Mouse (Mus musculus): ENCODE measurements at regions not wholly inside any gene's neighbourhood (a gene's known extent, or its start where the extent isn't known, plus 50 kb on each side); places are given as distances from the start of the nearest gene placed in this dataset.
A peak's percentile ranks its signal among the peaks of the same experiment; 100 is the strongest.

- no peaks in the 10 kb centered on the region for H3K36me3 ChIP-seq
- H3K4me1 ChIP-seq (replicated peaks): 0 out of 2 replicates have a peak, but pooled peaks cover 2% of the 10 kb centered on the region
- no peak overlapping the region for H3K4me2 ChIP-seq (replicated peaks)
- no peak overlapping the region for H3K9ac ChIP-seq (replicated peaks)
- H3K4me3 ChIP-seq (replicated peaks): no peak overlapping the region
- no peaks in the 10 kb centered on the region for H3K9me3 ChIP-seq
- WGBS: 12% methylated on average over 3 of the region's 3 CpGs
- no peak overlapping the region for H3K27ac ChIP-seq
- no peak for ATAC-seq
- H3K27me3 ChIP-seq: no peaks in the 10 kb centered on the region
These were observed 134.3 kb downstream of the Moxd1 start for GRCm38 (mm10) chr10:24357636-24358035.

- no peak overlapping the region for H3K4me3 ChIP-seq (replicated peaks)
- H3K36me3 ChIP-seq: no peaks in the 10 kb centered on the region
- ATAC-seq: no peak
- H3K9me3 ChIP-seq: no peaks in the 10 kb centered on the region
- H3K4me1 ChIP-seq (replicated peaks): 0 out of 2 replicates have a peak, but pooled peaks cover 2% of the 10 kb centered on the region
- H3K9ac ChIP-seq (replicated peaks): no peak overlapping the region
- H3K27me3 ChIP-seq: no peaks in the 10 kb centered on the region
- no peak overlapping the region for H3K27ac ChIP-seq
- no peak overlapping the region for H3K4me2 ChIP-seq (replicated peaks)
- 90% methylated on average over 3 of the region's 3 CpGs for WGBS
These were observed 138.1 kb downstream of the Moxd1 start for GRCm38 (mm10) chr10:24361424-24361823.

- Histone ChIP-seq H3K4me2 (replicated peaks) (no peak overlapping the region), H3K9me3 (no peaks in the 10 kb centered on the region), H3K27me3 (no peaks in the 10 kb centered on the region), H3K4me1 (replicated peaks) (no peaks in the 10 kb centered on the region), H3K9ac (replicated peaks) (no peak overlapping the region), H3K36me3 (no peaks in the 10 kb centered on the region), H3K27ac (no peak overlapping the region), H3K4me3 (replicated peaks) (no peak overlapping the region)
- no peak for ATAC-seq
- 85% methylated on average over 5 of the region's 5 CpGs for WGBS
These were observed 142.1 kb downstream of the Moxd1 start for GRCm38 (mm10) chr10:24365369-24365768.

GRCm38 (mm10) chr10:24367010-24367409 lies 143.7 kb downstream of the Moxd1 start:
- WGBS: 78% methylated on average over 5 of the region's 5 CpGs
- no peak overlapping the region for H3K27ac ChIP-seq
- ATAC-seq: no peak
- no peaks in the 10 kb centered on the region for H3K4me1 ChIP-seq (replicated peaks)
- H3K4me2 ChIP-seq (replicated peaks): no peak overlapping the region
- H3K36me3 ChIP-seq: no peaks in the 10 kb centered on the region
- no peak overlapping the region for H3K9ac ChIP-seq (replicated peaks)
- no peak overlapping the region for H3K4me3 ChIP-seq (replicated peaks)
- H3K9me3 ChIP-seq: no peaks in the 10 kb centered on the region
- H3K27me3 ChIP-seq: no peaks in the 10 kb centered on the region

- H3K27ac ChIP-seq: no peak overlapping the region
- no peaks in the 10 kb centered on the region for H3K36me3 ChIP-seq
- no peaks in the 10 kb centered on the region for H3K9me3 ChIP-seq
- H3K27me3 ChIP-seq: no peaks in the 10 kb centered on the region
- no peak overlapping the region for H3K4me3 ChIP-seq (replicated peaks)
- H3K4me1 ChIP-seq (replicated peaks): no peaks in the 10 kb centered on the region
- H3K9ac ChIP-seq (replicated peaks): no peak overlapping the region
- no peak for ATAC-seq
- 84% methylated on average over 6 of the region's 6 CpGs for WGBS
- H3K4me2 ChIP-seq (replicated peaks): no peak overlapping the region
These were observed 150.6 kb downstream of the Moxd1 start for GRCm38 (mm10) chr10:24373957-24374356.

- Histone ChIP-seq H3K4me3 (replicated peaks) (no peak overlapping the region), H3K4me1 (replicated peaks) (no peaks in the 10 kb centered on the region), H3K9me3 (no peaks in the 10 kb centered on the region), H3K4me2 (replicated peaks) (no peak overlapping the region), H3K36me3 (no peaks in the 10 kb centered on the region), H3K27me3 (no peaks in the 10 kb centered on the region), H3K27ac (no peak overlapping the region), H3K9ac (replicated peaks) (no peak overlapping the region)
- no peak for ATAC-seq
- 88% methylated on average over 5 of the region's 5 CpGs for WGBS
These were observed 156.0 kb downstream of the Moxd1 start for GRCm38 (mm10) chr10:24379291-24379690.

GRCm38 (mm10) chr10:24380478-24381273 lies 157.4 kb downstream of the Moxd1 start:
- H3K36me3 ChIP-seq: no peaks in the 10 kb centered on the region
- H3K27ac ChIP-seq: no peak overlapping the region
- no peak overlapping the region for H3K4me3 ChIP-seq (replicated peaks)
- H3K9ac ChIP-seq (replicated peaks): no peak overlapping the region
- ATAC-seq: no peak
- no peaks in the 10 kb centered on the region for H3K27me3 ChIP-seq
- 91% methylated on average over 4 of the region's 4 CpGs for WGBS
- no peaks in the 10 kb centered on the region for H3K9me3 ChIP-seq
- H3K4me2 ChIP-seq (replicated peaks): no peak overlapping the region
- no peaks in the 10 kb centered on the region for H3K4me1 ChIP-seq (replicated peaks)

- 0 out of 2 replicates have a peak, but pooled peaks have one; percentile 50 for ATAC-seq
- H3K4me1 ChIP-seq (replicated peaks): no peaks in the 10 kb centered on the region
- 21% methylated on average over 4 of the region's 4 CpGs for WGBS
- no peak overlapping the region for H3K4me3 ChIP-seq (replicated peaks)
- no peaks in the 10 kb centered on the region for H3K36me3 ChIP-seq
- H3K9ac ChIP-seq (replicated peaks): no peak overlapping the region
- no peaks in the 10 kb centered on the region for H3K9me3 ChIP-seq
- no peaks in the 10 kb centered on the region for H3K27me3 ChIP-seq
- H3K4me2 ChIP-seq (replicated peaks): no peak overlapping the region
- H3K27ac ChIP-seq: no peak overlapping the region
These were observed 158.6 kb downstream of the Moxd1 start for GRCm38 (mm10) chr10:24381917-24382316.

- no peak overlapping the region for H3K4me3 ChIP-seq (replicated peaks)
- no peaks in the 10 kb centered on the region for H3K36me3 ChIP-seq
- ATAC-seq: no peak
- 89% methylated on average over 2 of the region's 2 CpGs for WGBS
- H3K27ac ChIP-seq: no peak overlapping the region
- no peaks in the 10 kb centered on the region for H3K9me3 ChIP-seq
- no peak overlapping the region for H3K4me2 ChIP-seq (replicated peaks)
- H3K4me1 ChIP-seq (replicated peaks): no peaks in the 10 kb centered on the region
- H3K9ac ChIP-seq (replicated peaks): no peak overlapping the region
- H3K27me3 ChIP-seq: no peaks in the 10 kb centered on the region
These were observed 160.7 kb downstream of the Moxd1 start for GRCm38 (mm10) chr10:24384061-24384460.

- H3K36me3 ChIP-seq: no peaks in the 10 kb centered on the region
- H3K4me1 ChIP-seq (replicated peaks): no peaks in the 10 kb centered on the region
- no peak overlapping the region for H3K27ac ChIP-seq
- no peak overlapping the region for H3K9ac ChIP-seq (replicated peaks)
- no peaks in the 10 kb centered on the region for H3K27me3 ChIP-seq
- H3K4me2 ChIP-seq (replicated peaks): no peak overlapping the region
- no peak for ATAC-seq
- no peaks in the 10 kb centered on the region for H3K9me3 ChIP-seq
- H3K4me3 ChIP-seq (replicated peaks): no peak overlapping the region
- WGBS: 68% methylated on average over 2 of the region's 2 CpGs
These were observed 164.9 kb downstream of the Moxd1 start for GRCm38 (mm10) chr10:24388229-24388628.

GRCm38 (mm10) chr10:24391039-24391438 lies 167.7 kb downstream of the Moxd1 start:
- Histone ChIP-seq H3K27ac (no peak overlapping the region), H3K4me2 (replicated peaks) (no peak overlapping the region), H3K4me1 (replicated peaks) (no peaks in the 10 kb centered on the region), H3K4me3 (replicated peaks) (no peak overlapping the region), H3K9me3 (no peaks in the 10 kb centered on the region), H3K27me3 (no peaks in the 10 kb centered on the region), H3K36me3 (no peaks in the 10 kb centered on the region), H3K9ac (replicated peaks) (no peak overlapping the region)
- WGBS: 85% methylated on average over 6 of the region's 6 CpGs
- ATAC-seq: no peak

GRCm38 (mm10) chr10:24392066-24392465 lies 168.7 kb downstream of the Moxd1 start:
- ATAC-seq: no peak
- no peaks in the 10 kb centered on the region for H3K4me1 ChIP-seq (replicated peaks)
- 85% methylated on average over 3 of the region's 3 CpGs for WGBS

More at GRCm38 (mm10) chr10:24392066-24392465, 168.7 kb downstream of the Moxd1 start:
- Histone ChIP-seq H3K9ac (replicated peaks) (no peak overlapping the region), H3K4me2 (replicated peaks) (no peak overlapping the region), H3K36me3 (no peaks in the 10 kb centered on the region), H3K27ac (no peak overlapping the region), H3K27me3 (no peaks in the 10 kb centered on the region), H3K4me3 (replicated peaks) (no peak overlapping the region), H3K9me3 (no peaks in the 10 kb centered on the region)
